8 mouse cellular contexts compared by ENCODE assay signal in genomic region chr15:98897495-98897894, GRCm38 (mm10). TPM values are rescaled to one million over a fixed set of nuclear protein-coding genes. Genes with fewer than 3 reads are reported as not detected.
DNase-seq lines count a peak whose midpoint lies in the region; ATAC-seq lines count a peak whose summit lies in the region.

No protein-coding gene starts in this region.

- H3K4me1 ChIP-seq in liver, embryonic 11.5 days (replicated peaks; ENCODE audit: control insufficient read depth, insufficient read depth, low read length) = peaks cover 47% of the 10 kb centered on the region
- peaks cover 21 to 44% of the 10 kb centered on the region in 2 experiments for H3K4me1 ChIP-seq in heart, embryonic 14.5 days (ENCODE audit: control insufficient read depth in 2 of 2, insufficient read depth in 2 of 2, low read length in 2 of 2)

- peak overlapping the region; percentile 64 for H3K4me2 ChIP-seq in liver, embryonic 11.5 days
- peak overlapping the region; percentile 73 for H3K4me2 ChIP-seq in heart, embryonic 14.5 days (ENCODE audit: low read length)

- under 1% methylated on average over 10 of the region's 10 CpGs for WGBS in liver, embryonic 11.5 days
- WGBS in heart, embryonic 14.5 days = 4% methylated on average over 10 of the region's 10 CpGs

- H3K9ac ChIP-seq in liver, embryonic 11.5 days (ENCODE audit: low read depth, low read length) = no peak overlapping the region
- H3K9ac ChIP-seq in heart, embryonic 14.5 days (ENCODE audit: low read length) = 0 out of 2 replicates have a peak overlapping the region, but pooled peaks have one; percentile 56

- peaks cover 72% of the 10 kb centered on the region for H3K27me3 ChIP-seq in liver, embryonic 11.5 days (replicated peaks; ENCODE audit: control insufficient read depth, insufficient read depth, low read length)
- peaks cover 60% of the 10 kb centered on the region for H3K27me3 ChIP-seq in heart, embryonic 14.5 days (ENCODE audit: control insufficient read depth, insufficient read depth, low read length)

- ATAC-seq in liver, embryonic 11.5 days (replicated peaks; ENCODE audit: low FRiP score) = no peak
- 0 out of 2 replicates have a peak, but pooled peaks have one; percentile 37 for ATAC-seq in heart, embryonic 14.5 days (ENCODE audit: insufficient number of reproducible peaks, insufficient read depth, low FRiP score, low read depth)

- DNase-seq in liver, embryonic 11.5 days (ENCODE audit: low spot score) = peak; percentile 37
- DNase-seq in liver = no peak
- peak; percentile 55 to 69 for DNase-seq in kidney, postnatal 4 days
- peak; percentile 32 for DNase-seq in neural tube, embryonic 10.5 days (ENCODE audit: extremely low spot score, low spot score)
- no peak for DNase-seq in spleen, adult 12 weeks (ENCODE audit: low spot score)
- no peak for DNase-seq in cerebellum, postnatal 4 days (ENCODE audit: low spot score in 2 of 2)
- no peak for DNase-seq in cerebellum, adult 18-20 months

- H3K36me3 ChIP-seq in liver, embryonic 11.5 days (ENCODE audit: control insufficient read depth, insufficient read depth, low read length) = no peaks in the 10 kb centered on the region
- H3K36me3 ChIP-seq in heart, embryonic 14.5 days (ENCODE audit: control insufficient read depth, insufficient read depth, low read length) = no peaks in the 10 kb centered on the region

- H3K9me3 ChIP-seq in liver, embryonic 11.5 days (ENCODE audit: control insufficient read depth, low read length) = no peaks in the 10 kb centered on the region
- no peaks in the 10 kb centered on the region for H3K9me3 ChIP-seq in heart, embryonic 14.5 days (ENCODE audit: control insufficient read depth, low read length)

- peak overlapping the region; percentile 32; the same call in 1 of the 2 replicates for H3K4me3 ChIP-seq in liver, embryonic 11.5 days (ENCODE audit: low read depth, low read length)
- peak overlapping the region in 1 of 2 experiments; percentile 37; a peak in 2 of 4 replicates for H3K4me3 ChIP-seq in heart, embryonic 14.5 days (ENCODE audit: control insufficient read depth in 1 of 2, insufficient read depth in 1 of 2, low read depth in 1 of 2, low read length in 2 of 2)

- no peak overlapping the region for H3K27ac ChIP-seq in liver, embryonic 11.5 days (ENCODE audit: low read depth, low read length)
- no peak overlapping the region for H3K27ac ChIP-seq in heart, embryonic 14.5 days (replicated peaks in 1 of 2; ENCODE audit: control insufficient read depth in 1 of 2, insufficient read depth in 1 of 2, low read depth in 2 of 2, low read length in 2 of 2)

RNA-seq across cellular contexts. Expression of gene Dhh, which starts 0.8 kb away (rescaled TPM):
- 0.37 and 0.45 TPM in 2 replicates for polyA plus RNA-seq in liver, embryonic 11.5 days (2014; fragmentation: Nextera tagmentation; extraction: Ambion mirVana)
- 0.93 and 1.1 TPM in 2 replicates for polyA plus RNA-seq in heart, embryonic 14.5 days (2014; fragmentation: Nextera tagmentation; extraction: Ambion mirVana)

RNA-seq across cellular contexts. Expression of gene Rhebl1, which starts 3.2 kb away (rescaled TPM):
- polyA plus RNA-seq in liver, embryonic 11.5 days (2014; fragmentation: Nextera tagmentation; extraction: Ambion mirVana) = 6.7 and 7.4 TPM in 2 replicates
- 4.0 and 4.9 TPM in 2 replicates for polyA plus RNA-seq in heart, embryonic 14.5 days (2014; fragmentation: Nextera tagmentation; extraction: Ambion mirVana)

RNA-seq across cellular contexts. Expression of gene Lmbr1l, which starts 20.5 kb away (rescaled TPM):
- 1.6 and 2.8 TPM in 2 replicates for polyA plus RNA-seq in liver, embryonic 11.5 days (2014; fragmentation: Nextera tagmentation; extraction: Ambion mirVana)
- 3.5 and 5.7 TPM in 2 replicates for polyA plus RNA-seq in heart, embryonic 14.5 days (2014; fragmentation: Nextera tagmentation; extraction: Ambion mirVana)

RNA-seq across cellular contexts. Expression of gene Kmt2d, which starts 26.5 kb away (rescaled TPM):
- 14.3 and 17.0 TPM in 2 replicates for polyA plus RNA-seq in liver, embryonic 11.5 days (2014; fragmentation: Nextera tagmentation; extraction: Ambion mirVana)
- 12.7 and 13.0 TPM in 2 replicates for polyA plus RNA-seq in heart, embryonic 14.5 days (2014; fragmentation: Nextera tagmentation; extraction: Ambion mirVana)

RNA-seq across cellular contexts. Expression of gene Tuba1b, which starts 36.9 kb away (rescaled TPM):
- 1,854 and 2,015 TPM in 2 replicates for polyA plus RNA-seq in liver, embryonic 11.5 days (2014; fragmentation: Nextera tagmentation; extraction: Ambion mirVana)
- 1,494 and 1,560 TPM in 2 replicates for polyA plus RNA-seq in heart, embryonic 14.5 days (2014; fragmentation: Nextera tagmentation; extraction: Ambion mirVana)

Comparison
In these comparisons a context has a peak if more than half of its experiments do, and no peak if none do; other contexts are left out.
1. DNase-seq: peak in liver, embryonic 11.5 days (single experiment), kidney, postnatal 4 days (2 of 2) and neural tube, embryonic 10.5 days (single experiment); none in liver (single experiment), spleen, adult 12 weeks (single experiment), cerebellum, postnatal 4 days (0 of 2) and cerebellum, adult 18-20 months (0 of 2).